Mouse (Mus musculus) c-Kit-negative CD71-positive TER-119-positive erythroid progenitor cells, embryonic 14.5 days (primary cell): Measurements from ENCODE around the gene Pkp1.

ENCODE experiments used
- DNase-seq: peaks from one replicate; pipeline ENCODE4 v3.0.0-alpha.2; 2013; ENCODE audit warnings: low read depth, low spot score

Gene Pkp1

DNA sequence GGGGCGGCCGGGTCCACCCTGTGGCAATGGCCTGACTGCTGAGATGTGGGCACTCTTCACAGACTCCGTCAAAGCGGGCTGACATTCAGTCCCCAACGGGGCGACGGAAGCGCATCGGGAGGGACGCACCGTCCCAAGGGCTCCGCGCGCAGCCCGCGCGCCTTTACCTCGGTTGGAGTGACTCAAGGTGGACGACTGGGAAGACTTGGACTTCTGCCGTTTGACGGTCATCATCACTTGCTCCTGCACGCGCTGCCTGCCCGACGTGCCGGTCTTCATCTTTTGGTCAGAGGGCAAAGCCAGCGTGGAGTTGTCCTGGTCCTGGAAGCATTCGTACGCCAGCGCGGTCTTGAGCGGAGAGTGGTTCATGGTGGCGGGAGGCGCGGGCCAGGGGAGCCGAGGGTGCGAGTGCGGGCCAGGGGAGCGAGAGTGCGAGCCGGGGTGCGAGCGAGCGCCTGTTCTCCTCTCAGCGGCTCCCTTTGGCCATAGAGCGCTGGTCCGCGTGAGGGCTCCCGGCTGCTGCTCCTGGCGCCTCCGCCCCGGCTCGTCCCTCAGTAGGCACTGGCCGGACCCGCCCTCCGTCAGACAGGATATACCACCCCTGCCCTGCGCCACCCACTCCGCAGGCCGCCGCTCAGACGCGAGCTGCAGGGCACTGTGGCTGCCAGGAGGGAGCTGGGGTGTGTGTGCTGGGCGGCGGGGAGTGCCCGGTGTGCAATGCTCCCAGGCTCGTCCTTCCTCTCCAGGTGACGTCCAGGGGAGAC is at the start of gene Pkp1:
TSS of gene Pkp1 (minus strand) at position 564 of the 764 bp plus-strand sequence.
- no peak for DNase-seq

DNA sequence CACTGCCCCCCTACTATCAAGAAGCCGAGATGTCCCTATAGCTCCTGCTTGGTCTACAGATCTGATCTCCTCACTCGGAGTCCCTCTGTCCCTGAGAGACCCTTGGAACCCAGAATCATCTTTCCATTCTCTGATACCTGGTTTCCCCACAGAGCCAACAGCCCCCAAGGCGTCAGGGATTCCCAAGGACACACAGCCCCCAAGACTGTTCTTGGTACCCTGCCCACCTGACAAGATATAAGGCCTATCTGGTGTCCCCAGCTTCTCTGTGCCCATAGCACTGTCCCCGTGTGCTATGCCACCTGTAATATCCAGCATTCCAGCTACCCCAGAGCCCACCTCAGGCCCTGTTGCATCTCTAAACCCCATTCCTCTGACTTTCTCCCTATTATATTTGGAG is 48.7 kb upstream of the Pkp1 start:
- no peak for DNase-seq

DNA sequence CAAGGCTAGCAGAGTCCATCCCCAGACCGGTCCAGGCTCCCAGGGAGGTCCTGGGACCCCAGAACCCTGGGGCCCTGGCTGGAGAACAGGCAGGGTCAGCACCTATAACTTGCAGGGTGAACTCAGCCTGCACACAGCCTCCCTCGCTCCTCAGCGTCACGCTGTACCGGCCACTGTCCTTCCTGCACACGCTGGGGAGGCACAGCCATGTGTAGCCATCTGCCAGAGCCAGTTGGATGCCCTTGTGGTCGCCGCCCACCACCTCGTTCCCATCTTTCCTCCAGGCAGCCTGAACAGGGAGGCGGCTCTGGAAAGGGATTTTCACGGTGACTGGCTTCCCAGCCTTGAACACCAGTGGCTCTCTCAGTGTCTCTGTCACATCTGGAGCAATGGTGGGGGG is 45.6 kb upstream of the Pkp1 start:
- DNase-seq = no peak

DNA sequence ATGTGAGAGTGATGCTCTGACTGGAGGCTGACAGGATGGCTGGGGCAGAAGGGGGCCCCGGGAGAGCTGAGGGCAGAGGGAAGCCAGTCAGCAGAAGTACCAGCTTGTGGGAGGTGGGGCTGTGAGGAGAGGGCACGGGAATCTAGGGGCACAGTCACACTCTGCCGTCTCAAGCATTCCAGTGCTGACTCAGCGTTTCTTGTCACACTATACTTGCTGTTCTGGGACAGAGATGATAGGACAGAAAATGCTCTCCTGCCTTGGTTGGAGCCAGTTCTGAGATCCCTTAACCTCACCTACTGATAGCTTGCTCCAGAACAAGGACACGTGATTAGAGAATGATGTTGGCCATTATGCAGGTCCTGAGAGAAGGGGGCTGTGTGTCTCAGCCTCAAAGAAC is 44.2 kb upstream of the Pkp1 start:
- no peak for DNase-seq

DNA sequence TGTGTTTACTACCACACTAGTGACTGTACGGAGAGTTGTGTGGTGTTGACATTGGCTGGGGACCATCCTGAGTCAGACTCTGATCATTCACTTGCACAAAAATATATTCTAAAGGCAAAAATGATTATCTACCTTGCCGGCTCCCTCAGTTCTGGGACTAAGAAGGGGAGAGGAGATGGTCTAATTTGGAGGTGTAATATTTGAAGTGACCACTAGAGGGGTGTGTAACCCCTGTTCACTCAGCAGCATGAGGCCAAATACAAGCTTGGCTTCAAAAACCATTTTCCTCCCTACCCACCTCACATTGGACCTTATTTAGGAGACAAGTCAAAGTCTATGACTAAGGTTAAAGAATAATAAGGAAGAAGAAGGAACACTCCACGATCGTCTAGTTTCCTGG is 39.5 kb upstream of the Pkp1 start:
- DNase-seq = peak; percentile 51

DNA sequence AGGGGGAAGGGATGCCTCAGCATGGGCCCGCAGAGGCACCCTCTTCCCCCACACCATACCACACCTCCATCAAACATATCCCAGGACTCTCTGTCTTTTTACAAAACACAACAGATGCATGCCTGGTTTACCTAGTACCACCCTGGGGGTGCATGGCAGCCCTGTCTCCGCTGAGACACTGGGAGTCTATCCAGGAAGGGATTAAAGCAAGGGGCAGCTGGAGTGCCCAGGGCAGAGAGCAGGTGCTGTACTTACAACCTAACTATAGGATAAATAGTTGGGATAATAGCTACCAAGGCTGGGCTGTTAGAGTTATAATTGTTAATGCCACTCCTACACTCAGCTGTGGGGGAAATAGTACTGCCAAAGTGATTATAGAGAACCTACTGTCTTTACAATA is 29.9 kb upstream of the Pkp1 start:
- DNase-seq = no peak

DNA sequence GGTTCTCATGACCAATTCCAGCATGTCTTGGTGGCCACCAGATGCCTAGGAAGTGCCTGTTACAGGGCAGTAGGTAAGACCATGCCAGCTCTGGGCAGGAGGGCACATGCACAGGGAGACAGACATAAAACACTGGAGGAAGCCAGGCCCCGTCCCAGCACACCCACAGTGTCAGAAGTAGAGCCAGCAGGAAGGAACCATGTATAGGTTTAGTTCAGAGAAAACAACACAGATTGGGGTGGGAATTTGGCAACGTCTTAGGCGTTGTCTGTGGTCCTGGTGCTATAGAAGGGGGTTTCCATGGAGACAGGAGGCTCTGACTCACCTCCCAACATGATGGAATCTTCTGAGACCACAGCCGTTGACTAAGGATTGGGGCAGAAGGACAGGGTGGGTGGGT is 27.2 kb upstream of the Pkp1 start:
- no peak for DNase-seq

DNA sequence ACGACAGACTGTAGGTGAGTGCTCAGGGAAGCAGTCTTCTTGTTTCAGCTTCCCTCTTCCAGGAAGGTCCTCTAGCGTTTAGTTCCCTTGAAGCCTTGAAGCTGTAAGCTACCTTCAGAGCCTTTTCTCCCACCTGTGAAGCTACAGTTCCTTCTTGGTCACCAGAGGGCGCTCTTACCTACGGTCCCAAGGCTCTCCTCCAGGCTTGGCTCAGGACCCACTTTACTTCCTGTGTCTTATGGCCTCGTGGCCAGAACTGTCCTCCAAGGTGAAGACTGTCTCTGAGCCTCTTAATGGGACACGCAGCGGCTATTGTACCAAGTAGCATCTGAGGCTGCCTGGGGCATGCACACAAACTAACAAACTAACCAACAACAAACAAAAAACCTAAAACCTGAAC is 26.7 kb upstream of the Pkp1 start:
- peak; percentile 69 for DNase-seq

DNA sequence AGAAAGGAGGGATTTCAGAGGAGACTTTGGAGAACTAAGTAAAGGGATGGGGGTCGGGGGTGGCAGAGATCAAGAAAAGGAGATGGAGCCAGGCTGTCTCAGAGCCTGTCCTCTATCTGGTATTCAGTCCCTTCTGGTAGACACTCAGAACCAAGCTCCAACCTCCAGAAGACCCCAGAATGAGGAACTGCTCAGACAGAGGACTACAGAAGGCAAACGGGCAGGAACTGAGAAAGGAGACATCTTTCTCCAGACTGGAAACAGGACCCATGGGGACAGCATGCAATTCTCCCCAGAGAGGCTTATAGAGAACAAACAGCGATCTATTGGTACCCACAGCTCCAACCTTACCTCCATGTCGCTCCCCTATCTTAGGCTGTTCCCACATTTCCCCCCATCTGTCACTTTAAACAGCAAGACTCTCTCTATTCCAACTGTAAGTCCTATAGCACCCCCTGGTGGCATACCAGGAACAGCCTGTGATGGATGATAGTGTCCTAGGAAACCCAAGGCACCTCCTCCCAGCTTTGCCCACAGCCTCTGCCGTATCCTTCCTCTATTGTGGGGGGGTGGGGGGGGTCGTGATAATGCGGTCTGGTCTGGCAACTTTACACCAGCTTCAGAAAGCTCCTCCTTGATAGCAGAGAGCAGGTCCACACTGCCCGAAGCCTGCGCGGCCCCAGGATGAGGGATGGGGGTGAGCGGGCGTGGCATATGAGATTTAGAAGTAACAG is 25.7 kb upstream of the Pkp1 start:
- peak; percentile 89 for DNase-seq

DNA sequence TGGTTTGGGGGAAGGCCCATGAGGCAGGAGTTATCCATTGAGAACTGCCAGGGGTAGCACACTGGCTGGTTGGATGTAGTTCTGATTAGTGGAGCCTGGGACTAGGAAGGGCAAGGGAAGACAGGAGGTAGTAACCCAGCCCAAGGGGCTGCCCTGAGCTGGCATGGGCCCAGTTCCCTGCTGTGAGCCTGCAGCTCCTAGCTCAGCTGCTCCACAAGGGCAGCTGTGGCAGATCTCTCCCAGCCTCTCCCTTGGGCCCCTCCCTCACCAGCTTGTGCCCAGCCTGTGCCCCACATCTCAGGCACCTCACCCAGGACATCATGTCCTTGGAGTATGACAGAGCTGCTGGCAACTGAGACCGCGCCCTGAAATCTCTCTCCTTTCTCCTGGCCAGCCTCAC is 24.7 kb upstream of the Pkp1 start:
- DNase-seq = peak; percentile 44

DNA sequence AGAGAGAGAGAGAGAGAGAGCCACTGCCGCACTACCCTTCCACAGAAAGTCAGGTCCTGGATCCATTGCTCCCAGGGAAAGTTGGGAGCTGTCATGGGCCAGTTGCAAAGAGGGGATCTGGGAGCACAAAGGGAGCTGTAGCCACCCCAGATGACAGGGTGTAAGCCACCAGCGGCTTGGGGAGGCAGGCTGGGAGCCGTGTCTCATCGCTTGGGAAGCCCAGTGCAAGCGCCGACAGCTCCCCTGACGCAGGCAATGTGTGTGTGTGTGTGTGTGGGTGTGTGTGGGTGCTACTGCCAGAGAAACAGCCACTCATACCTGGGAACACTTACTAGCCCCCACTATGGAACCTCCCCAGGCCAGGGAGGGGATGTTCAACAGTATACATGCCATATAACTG is 23.1 kb upstream of the Pkp1 start:
- DNase-seq = peak; percentile 53

DNA sequence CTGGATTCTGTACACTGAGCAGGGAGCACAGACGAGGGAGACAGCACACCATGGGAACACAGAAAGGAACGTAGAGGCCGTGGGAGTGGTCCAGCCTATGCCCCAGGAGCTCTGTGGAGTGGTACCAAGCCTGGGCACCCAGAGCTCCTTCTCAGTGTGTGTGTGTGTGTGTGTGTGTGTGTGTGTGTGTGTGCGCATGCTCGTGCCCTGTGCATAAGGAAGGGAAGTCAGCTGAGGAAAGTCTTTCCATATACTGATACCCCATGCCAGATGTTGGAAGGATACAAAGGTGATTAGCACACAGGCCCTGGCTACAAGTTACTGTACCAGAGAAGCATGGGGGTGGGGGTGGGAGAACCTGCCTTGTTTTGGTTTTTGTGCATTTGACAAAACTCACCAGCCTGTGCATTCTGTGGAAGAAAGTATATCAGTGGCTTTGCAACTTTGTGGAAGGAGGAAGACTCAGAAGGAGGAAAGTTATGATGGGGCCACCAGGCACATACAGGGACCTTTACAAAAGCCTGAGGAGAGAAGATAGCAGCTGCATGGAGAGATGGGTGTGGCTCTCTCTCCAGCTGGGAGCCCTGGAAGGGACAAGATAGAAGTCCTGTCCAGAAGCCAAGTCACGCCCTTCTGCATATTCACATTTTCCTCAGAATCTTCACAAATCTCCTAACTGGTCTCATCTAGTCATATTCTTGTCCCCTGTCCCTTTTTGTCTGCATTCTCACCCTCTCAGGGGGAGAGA is 22.4 kb upstream of the Pkp1 start:
- DNase-seq = peak; percentile 85

DNA sequence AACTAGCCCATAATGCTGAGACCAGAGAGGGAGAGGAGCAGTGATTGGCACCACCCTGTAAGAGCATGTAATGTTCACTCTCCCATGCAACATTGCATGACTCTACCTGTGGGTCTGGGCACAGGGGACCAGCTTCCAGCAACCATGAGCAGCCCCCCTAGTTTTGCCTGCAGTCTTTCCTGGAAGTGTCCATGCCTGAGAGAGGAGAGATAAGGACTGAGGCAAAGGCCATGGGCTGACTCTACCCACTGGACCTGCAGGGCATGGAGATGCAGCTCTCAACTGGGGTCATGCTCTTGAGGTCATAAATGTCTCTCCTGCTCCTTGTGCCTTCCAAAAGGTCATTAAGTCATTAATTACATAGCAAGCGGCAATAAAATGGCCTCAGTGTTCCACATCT is 17.1 kb upstream of the Pkp1 start:
- DNase-seq = no peak

DNA sequence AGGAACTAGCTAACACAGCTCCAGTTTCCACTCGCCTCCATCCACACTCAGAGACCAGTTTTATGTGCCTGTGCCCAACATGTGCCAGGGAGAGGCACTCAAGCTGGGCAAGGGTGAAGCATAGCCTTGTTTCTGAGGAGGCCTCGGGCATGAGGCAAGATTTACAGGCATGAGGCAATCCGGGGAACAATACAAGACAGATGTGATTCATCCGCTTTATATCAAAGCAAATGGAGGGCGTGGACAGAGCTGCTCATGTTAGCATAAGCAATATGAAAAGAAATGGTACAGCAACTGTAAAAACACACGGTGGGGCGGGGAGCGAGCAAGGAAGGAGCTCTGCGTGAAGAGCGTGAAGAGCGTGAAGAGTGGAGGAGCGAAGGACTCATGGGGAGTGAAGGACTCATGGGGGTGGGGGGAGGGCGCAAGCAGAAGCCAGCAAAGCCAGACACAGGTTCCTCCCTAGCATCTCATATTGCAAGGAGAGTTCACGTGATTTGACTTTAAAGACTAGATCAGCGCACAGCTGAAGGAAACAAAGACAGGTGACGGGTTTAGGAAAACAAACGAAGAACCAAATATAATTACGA is 14.8 kb upstream of the Pkp1 start:
- DNase-seq = no peak

DNA sequence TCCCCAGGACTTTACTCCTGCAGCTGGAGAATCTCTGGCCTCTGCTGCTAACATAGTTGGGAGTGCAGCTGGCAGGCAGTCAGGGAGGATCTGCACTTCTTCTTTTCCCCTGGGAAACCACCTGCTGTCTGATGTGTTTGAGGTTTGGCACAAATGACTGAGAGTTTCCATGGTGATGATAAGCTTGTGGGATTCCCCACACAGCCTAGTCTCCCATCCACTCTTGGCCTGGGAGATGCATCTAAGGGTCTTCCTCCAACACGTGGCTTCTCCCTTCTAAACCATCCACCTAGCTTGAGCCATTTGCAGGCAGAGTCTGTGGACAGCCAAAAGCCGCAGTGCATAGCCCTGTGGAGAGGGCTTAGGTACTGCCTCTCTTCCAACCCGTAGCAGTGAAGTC is 10.9 kb upstream of the Pkp1 start:
- DNase-seq = no peak

DNA sequence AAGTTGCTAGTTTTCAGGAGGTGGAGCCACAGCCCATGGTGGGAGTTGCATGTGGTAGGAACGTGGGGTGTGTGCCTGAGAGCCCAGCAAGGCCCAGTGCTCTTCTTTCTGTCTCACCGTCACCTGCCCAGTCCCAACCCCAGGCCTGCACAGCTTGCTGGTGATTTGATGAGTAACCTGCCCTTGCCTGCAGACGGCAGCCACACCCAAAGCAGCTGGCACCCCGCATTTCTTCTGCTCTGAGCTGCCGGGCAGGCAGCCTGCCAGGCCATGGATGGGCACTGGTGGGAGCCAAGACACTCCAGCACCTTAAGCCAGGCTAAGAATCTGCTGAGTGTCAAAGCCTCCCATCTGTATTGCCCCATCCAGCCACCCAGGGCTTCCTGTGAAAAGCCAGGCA is 6.8 kb upstream of the Pkp1 start:
- no peak for DNase-seq

DNA sequence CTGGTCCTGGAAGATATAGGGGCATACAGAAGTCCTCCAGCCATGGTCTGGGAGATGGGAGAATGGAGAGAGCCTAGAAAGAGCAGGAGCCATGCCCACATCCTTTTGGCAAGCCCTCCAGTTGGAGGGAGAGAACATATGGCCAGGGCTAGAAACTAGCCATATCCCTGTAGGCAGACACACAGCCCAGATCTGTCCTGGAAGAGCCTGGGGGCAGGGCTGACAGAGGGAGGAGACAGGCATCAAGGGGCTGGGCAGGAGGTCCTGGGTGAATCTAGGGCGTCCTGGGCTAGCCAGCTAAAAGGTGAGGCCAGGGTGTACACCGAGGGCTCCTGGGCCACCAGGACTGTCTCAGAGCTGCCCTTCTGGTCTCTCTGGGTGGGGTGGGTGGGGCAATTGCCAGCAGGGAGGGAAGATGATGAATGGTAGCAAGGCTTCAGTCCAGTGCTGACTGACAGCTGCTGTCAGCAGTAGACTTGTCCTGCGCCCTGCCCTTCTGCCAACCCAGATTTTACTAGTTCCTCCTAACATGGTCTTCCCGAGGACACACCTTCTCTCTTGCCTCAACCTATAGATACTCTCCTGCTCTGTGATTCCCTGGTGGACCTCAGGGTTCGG is 5.5 kb upstream of the Pkp1 start:
- no peak for DNase-seq

DNA sequence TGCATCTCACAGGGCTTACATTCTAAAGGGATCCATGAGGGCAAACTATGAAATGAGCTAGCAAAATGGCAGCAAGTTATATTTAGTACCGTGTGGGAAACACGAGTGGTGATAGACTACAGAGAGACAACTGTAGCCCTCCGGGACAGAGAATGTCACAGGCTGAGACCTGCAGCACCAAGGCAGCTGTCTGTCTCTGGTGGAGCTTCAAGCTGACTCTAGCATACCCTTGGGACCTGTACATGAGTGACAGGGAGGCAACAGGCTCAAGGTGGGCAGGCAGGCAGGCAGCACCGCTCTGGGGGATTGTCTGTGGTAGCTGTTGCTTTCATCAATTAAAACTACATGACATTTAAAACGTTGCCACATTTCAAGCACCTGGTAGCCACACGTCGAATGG is 4.2 kb upstream of the Pkp1 start:
- no peak for DNase-seq

DNA sequence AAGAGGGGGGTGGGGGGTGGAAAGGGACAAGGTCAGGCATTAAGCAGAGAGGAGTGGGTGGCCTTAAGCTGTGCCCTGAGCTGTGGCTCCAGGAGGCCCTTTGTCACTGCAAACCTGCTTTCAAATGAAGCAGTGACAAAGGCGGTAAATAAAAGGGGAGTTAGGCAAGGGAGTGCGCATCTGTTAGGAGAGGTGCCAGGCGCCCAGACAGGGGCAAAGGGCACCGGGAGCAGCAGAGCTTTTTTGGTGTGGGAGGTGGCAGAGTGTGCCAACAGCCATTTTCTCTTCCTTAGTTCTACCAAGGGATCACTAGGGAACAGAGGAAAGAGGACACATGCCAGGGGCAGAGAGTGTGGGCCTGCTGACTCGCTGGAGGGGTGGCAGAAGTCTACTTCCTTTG is 1.8 kb downstream of the Pkp1 start:
- DNase-seq = no peak

DNA sequence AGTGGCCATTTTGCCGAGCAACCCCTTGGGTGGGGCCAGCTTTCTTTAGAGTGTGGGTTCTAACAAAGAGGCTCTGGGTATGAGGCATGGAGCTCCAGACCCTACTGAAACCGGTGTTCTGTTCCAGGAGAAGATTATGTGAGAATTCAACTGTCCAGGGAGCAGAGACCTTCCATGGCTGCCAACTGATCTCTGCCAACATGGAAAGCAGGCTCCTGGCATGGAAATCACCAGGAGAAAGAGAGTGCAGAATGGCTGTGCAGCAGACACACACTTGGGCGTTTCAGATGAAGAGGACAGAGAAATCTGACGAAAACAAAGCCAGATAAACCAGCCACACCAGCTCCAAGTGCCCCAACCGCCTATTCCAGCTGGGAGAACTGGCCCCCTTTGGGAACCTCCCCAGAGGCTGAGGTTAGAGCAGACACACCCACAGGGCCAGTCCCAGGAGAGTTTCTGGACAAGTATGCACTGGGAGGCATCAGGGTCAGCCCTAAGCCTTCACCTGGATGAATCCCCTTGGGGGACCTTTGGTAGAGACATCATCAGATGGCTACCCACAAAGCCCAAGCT is 2.4 kb downstream of the Pkp1 start:
- no peak for DNase-seq

DNA sequence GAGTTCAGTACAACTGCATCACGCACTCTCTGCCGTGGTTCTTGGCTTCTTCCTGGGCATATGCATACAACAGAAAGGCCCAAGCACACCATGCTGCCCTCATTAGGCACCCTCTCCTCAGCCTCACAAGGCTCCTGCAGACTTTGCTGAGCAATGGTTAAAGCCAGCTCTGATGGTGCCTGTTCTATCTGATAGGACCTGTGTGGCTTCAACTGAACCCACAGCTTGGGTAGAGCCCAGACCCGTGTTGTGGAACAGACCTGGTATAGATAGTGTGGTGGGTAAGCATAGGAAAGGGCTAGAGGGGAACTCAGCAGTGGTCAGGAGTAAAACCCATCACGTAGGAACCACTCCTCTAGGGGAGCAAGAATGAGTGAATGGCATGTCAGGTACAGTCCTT is 5.3 kb downstream of the Pkp1 start:
- no peak for DNase-seq

DNA sequence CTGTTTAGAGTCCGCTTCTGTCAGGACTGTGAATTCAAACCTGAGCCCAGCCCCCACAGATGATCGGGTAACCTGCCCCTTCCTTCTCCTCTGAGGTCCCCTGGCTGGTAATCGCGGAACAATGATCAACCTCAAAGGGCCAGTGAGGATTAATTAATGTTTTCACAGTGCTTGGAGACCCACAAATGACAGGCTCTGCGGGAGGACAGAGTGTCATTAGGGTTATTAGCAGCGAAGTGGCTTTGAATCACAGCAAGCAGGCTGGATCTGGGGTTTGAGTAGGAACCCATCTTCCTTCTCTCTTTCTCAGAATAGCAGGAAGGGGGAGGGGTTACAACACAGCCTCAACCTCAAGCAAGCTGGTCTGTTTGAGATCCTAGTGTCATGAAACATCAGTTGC is 9.6 kb downstream of the Pkp1 start:
- no peak for DNase-seq
